Mouse (Mus musculus) ES-Bruce4 (cell line): ENCODE measurements at regions not wholly inside any gene's neighbourhood (a gene's known extent, or its start where the extent isn't known, plus 50 kb on each side); places are given as distances from the start of the nearest gene placed in this dataset.

Source experiments
- CTCF ChIP-seq: IDR thresholded peaks from one replicate; pipeline ENCODE4 v1.8.1; 2011; ENCODE audit warnings: low read depth, low read length
- EP300 ChIP-seq: IDR thresholded peaks from 2 replicates; pipeline ENCODE4 v1.6.1; 2011; ENCODE audit warnings: low read depth, low read length; ENCODE audit not compliant: insufficient read depth
- POLR2A ChIP-seq: IDR thresholded peaks from one replicate; pipeline ENCODE4 v1.8.1; 2011; ENCODE audit warnings: low read length; ENCODE audit not compliant: insufficient read depth

DNA sequence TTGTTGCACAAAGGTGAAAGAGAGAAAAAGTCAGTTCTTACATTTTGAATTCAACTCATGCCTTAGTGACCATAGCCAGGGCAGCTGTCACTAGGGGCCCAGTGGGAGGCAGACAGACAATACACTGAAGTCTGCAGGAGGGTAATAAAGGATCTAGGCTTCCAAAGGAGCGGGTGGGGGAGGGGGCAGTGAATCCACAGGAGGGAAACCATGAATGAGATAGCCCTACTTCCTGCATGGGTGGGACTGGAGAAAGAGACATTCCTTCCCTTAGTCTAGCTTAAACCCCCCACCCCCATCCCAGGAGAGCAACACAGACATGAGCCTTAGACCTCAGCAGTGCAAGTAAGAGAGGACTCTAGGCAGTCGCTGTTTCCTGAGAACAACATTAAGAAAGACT lies 535.4 kb upstream of the Vstm2b start:
- TF ChIP-seq CTCF (no peak), POLR2A (no peak), EP300 (peak; percentile 72; the same call in 1 of the 2 replicates)
